Mouse (Mus musculus): Measurements from ENCODE around the gene Fat2. TPM values are rescaled to one million over a fixed set of nuclear protein-coding genes. Genes with fewer than 3 reads are reported as not detected.

The Fat2 gene
- polyA plus RNA-seq, 1 experiment from 2014 or later, result 0.03 TPM

GRCm38 (mm10) chr11:55264318-55264717 lies 72.0 kb downstream of the Fat2 start:
- Histone ChIP-seq H3K27me3 (ENCODE audit: insufficient read depth, poor library complexity, severe bottlenecking) (no peaks in the 10 kb centered on the region), H3K27ac (no peak overlapping the region), H3K9me3 (no peaks in the 10 kb centered on the region), H3K4me3 (no peak overlapping the region), H3K36me3 (no peaks in the 10 kb centered on the region), H3K4me1 (no peaks in the 10 kb centered on the region)
- 75% methylated on average over 2 of the region's 2 CpGs for WGBS
- DNase-seq (ENCODE audit: low spot score), result no peak

DNA sequence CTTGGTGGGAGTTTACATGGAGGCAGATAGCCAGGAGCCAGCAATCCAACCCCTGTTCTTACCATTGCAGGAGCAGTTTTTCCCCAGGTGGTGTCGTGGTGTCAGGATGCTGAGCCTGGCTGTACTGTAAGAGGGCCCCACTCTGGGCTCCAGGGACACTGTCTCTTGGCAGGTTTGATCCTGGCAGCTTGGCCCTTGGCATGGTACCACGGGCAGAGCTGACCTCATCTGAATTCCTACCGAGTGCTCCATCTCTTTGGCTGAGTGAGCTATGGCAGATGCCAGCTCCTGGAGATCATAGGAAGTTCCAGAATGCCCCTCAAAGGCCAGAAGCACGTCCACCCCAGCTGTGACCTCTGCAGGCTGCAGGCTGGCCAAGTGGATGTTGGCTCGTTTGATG lies 74.4 kb downstream of the Fat2 start:
- H3K27ac ChIP-seq, result no peak overlapping the region

GRCm38 (mm10) chr11:55261105-55261504 lies 75.3 kb downstream of the Fat2 start:
- H3K27me3 ChIP-seq (ENCODE audit: insufficient read depth, poor library complexity, severe bottlenecking), result no peaks in the 10 kb centered on the region
- DNase-seq (ENCODE audit: low spot score), result no peak
- WGBS, result 72% methylated on average over 4 of the region's 4 CpGs
- no peak overlapping the region for H3K4me3 ChIP-seq
- no peak overlapping the region for H3K27ac ChIP-seq
- H3K36me3 ChIP-seq, result no peaks in the 10 kb centered on the region
- H3K4me1 ChIP-seq, result no peaks in the 10 kb centered on the region
- H3K9me3 ChIP-seq, result no peaks in the 10 kb centered on the region

More for the DNA sequence above, 74.4 kb downstream of the Fat2 start:
- H3K9me3 ChIP-seq, result no peaks in the 10 kb centered on the region
- H3K27me3 ChIP-seq (ENCODE audit: insufficient read depth, poor library complexity, severe bottlenecking), result no peaks in the 10 kb centered on the region
- no peaks in the 10 kb centered on the region for H3K36me3 ChIP-seq
- no peak for DNase-seq (ENCODE audit: low spot score)
- H3K4me3 ChIP-seq, result no peak overlapping the region
- 67% methylated on average over 5 of the region's 5 CpGs for whole genome bisulfite sequencing
- no peaks in the 10 kb centered on the region for H3K4me1 ChIP-seq

- Histone ChIP-seq H3K9me3 (no peaks in the 10 kb centered on the region), H3K27me3 (ENCODE audit: insufficient read depth, poor library complexity, severe bottlenecking) (no peaks in the 10 kb centered on the region), H3K36me3 (no peaks in the 10 kb centered on the region), H3K27ac (no peak overlapping the region), H3K4me3 (no peak overlapping the region), H3K4me1 (no peaks in the 10 kb centered on the region)
- DNase-seq (ENCODE audit: low spot score), result no peak
- 85% methylated on average over 9 of the region's 9 CpGs for WGBS
Observed at GRCm38 (mm10) chr11:55253391-55253790, 83.0 kb downstream of the Fat2 start.

GRCm38 (mm10) chr11:55250527-55250926 lies 85.8 kb downstream of the Fat2 start:
- Histone ChIP-seq H3K36me3 (no peaks in the 10 kb centered on the region), H3K9me3 (no peaks in the 10 kb centered on the region), H3K4me1 (no peaks in the 10 kb centered on the region), H3K27ac (no peak overlapping the region), H3K27me3 (ENCODE audit: insufficient read depth, poor library complexity, severe bottlenecking) (no peaks in the 10 kb centered on the region), H3K4me3 (no peak overlapping the region)
- no peak for DNase-seq (ENCODE audit: low spot score)
- WGBS, result 82% methylated on average over 6 of the region's 6 CpGs

GRCm38 (mm10) chr11:55240556-55240955 lies 95.8 kb downstream of the Fat2 start:
- 60% methylated on average over 7 of the region's 7 CpGs for WGBS
- Histone ChIP-seq H3K4me1 (no peaks in the 10 kb centered on the region), H3K27me3 (ENCODE audit: insufficient read depth, poor library complexity, severe bottlenecking) (no peaks in the 10 kb centered on the region), H3K4me3 (no peak overlapping the region), H3K9me3 (no peaks in the 10 kb centered on the region), H3K27ac (no peak overlapping the region), H3K36me3 (no peaks in the 10 kb centered on the region)
- no peak for DNase-seq (ENCODE audit: low spot score)

GRCm38 (mm10) chr11:55239496-55239895 lies 96.9 kb downstream of the Fat2 start:
- Histone ChIP-seq H3K4me1 (peaks cover 5% of the 10 kb centered on the region; the same call in 1 of the 2 replicates), H3K4me3 (no peak overlapping the region), H3K9me3 (no peaks in the 10 kb centered on the region), H3K27me3 (ENCODE audit: insufficient read depth, poor library complexity, severe bottlenecking) (no peaks in the 10 kb centered on the region), H3K27ac (no peak overlapping the region), H3K36me3 (no peaks in the 10 kb centered on the region)
- WGBS, result 49% methylated on average over 3 of the region's 3 CpGs
- DNase-seq (ENCODE audit: low spot score), result no peak

DNA sequence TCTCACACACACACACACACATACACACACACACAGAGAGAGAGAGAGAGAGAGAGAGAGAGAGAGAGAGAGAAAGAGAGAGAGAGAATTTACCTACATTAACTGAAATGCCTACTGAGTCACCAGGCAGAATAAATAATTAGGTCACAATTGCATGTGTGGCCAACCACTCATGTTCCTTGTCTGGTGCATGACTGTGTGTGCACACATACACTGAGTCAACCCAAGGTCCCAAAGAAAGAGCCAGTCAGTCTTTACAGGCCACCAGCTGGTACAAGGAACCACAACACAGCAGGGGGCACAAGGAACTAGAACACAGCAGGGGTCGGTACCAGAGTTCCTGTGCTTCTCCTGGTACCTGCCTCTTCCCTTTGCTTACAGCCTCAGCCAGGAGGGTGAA lies 99.5 kb downstream of the Fat2 start:
- Histone ChIP-seq H3K4me3 (no peak overlapping the region), H3K27me3 (ENCODE audit: insufficient read depth, poor library complexity, severe bottlenecking) (no peaks in the 10 kb centered on the region), H3K27ac (no peak overlapping the region), H3K36me3 (peaks cover 9% of the 10 kb centered on the region; the same call in 1 of the 2 replicates), H3K4me1 (peaks cover 6% of the 10 kb centered on the region; the same call in 1 of the 2 replicates), H3K9me3 (no peaks in the 10 kb centered on the region)
- no peak for DNase-seq (ENCODE audit: low spot score)
- WGBS, result 63% methylated on average over 1 of the region's 1 CpGs

GRCm38 (mm10) chr11:55234791-55235190 lies 101.6 kb downstream of the Fat2 start:
- Histone ChIP-seq H3K4me1 (peaks cover 6% of the 10 kb centered on the region; the same call in 1 of the 2 replicates), H3K27me3 (ENCODE audit: insufficient read depth, poor library complexity, severe bottlenecking) (no peaks in the 10 kb centered on the region), H3K9me3 (no peaks in the 10 kb centered on the region), H3K4me3 (no peak overlapping the region), H3K36me3 (peaks cover 9% of the 10 kb centered on the region; the same call in 1 of the 2 replicates), H3K27ac (no peak overlapping the region)
- WGBS, result 65% methylated on average over 4 of the region's 4 CpGs
- DNase-seq (ENCODE audit: low spot score), result no peak

DNA sequence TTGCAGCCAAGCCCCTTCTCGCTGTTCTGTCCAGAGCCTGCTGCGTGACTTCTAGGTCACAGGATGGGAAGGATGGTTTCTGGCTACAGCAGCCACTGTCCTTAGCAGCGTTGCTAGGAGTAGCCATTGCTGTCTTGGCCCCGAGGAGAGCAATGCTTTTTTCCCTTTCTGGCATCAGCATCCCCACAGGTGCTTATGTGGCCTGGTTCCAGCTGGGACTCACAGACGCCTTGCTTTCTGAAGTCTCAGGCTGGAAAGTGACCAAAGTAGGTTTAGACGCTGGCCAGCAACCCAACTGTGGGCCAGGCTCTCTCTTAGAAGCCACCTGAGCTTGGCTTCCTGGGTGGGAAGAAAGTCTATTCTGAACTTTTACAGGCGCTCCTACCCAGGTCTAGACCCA lies 102.1 kb downstream of the Fat2 start:
- Histone ChIP-seq H3K4me1 (peaks cover 6% of the 10 kb centered on the region; the same call in 1 of the 2 replicates), H3K4me3 (no peak overlapping the region), H3K27ac (no peak overlapping the region), H3K27me3 (ENCODE audit: insufficient read depth, poor library complexity, severe bottlenecking) (no peaks in the 10 kb centered on the region), H3K9me3 (no peaks in the 10 kb centered on the region), H3K36me3 (peaks cover 9% of the 10 kb centered on the region; the same call in 1 of the 2 replicates)
- 85% methylated on average over 7 of the region's 7 CpGs for WGBS
- no peak for DNase-seq (ENCODE audit: low spot score)

DNA sequence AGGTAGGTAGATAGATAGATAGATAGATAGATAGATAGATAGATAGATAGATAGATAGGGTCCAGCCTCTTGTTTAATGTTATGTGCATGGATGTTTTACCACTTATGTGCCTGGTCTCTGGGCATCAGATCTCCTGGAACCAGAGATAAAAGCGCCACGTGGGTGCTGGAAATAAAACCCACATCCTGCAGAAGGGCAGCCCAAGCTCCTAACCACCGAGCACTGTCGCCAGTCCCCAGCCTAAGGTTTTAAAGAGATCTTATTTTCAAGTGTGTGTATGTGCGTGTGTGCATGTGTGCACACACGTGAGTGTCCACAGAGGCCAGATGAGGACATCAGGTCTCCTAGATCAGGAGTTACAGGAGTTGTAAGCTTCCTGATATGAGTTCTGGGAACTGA lies 105.3 kb downstream of the Fat2 start:
- Histone ChIP-seq H3K27ac (no peak overlapping the region), H3K36me3 (peaks cover 13% of the 10 kb centered on the region; the same call in 1 of the 2 replicates), H3K27me3 (ENCODE audit: insufficient read depth, poor library complexity, severe bottlenecking) (no peaks in the 10 kb centered on the region), H3K9me3 (no peaks in the 10 kb centered on the region), H3K4me3 (no peak overlapping the region), H3K4me1 (peaks cover 14% of the 10 kb centered on the region; the same call in 1 of the 2 replicates)
- 85% methylated on average over 6 of the region's 6 CpGs for WGBS
- no peak for DNase-seq (ENCODE audit: low spot score)

DNA sequence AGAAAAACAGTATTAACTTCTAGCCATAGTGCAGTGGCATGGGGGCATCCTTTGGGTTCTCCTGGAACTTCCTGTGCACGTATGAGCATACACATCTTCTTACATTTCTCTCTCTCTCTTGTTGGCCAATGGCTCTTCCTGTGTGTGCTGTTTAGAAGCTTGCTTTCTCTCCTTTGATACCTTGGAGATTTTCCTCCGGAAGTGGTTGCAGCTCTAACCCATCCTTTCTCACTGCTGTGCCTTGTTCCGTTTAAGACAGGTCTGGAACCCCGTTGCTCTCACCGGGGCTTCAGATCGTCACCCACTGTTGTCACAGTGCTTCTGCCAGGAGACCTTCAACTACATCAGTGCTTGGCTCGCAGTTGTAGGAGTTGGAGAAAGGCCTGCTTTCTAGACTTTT lies 115.1 kb downstream of the Fat2 start:
- WGBS, result 84% methylated on average over 7 of the region's 7 CpGs

DNA sequence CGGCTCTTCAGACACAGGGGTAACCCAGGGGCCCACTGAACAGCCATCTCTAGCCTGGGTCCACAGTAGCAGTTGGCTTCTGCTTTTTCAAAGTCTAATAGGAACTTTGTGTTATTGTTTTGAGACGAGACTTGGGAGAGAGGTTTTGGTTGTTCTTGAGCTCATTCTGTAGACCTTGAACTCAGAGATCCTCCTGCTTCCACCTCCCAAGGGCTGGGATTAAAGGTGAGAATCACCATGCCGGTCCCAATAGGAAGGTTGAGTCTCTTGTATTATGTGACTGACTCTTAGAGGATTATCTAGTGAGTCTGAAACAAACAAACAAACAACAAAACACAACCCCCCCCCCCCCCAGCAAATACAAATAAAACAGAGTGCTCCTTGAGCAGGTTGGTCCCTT lies 117.9 kb downstream of the Fat2 start:
- Histone ChIP-seq H3K4me3 (no peak overlapping the region), H3K9me3 (no peaks in the 10 kb centered on the region), H3K36me3 (peaks cover 29% of the 10 kb centered on the region), H3K4me1 (peaks cover 28% of the 10 kb centered on the region), H3K27me3 (ENCODE audit: insufficient read depth, poor library complexity, severe bottlenecking) (no peaks in the 10 kb centered on the region), H3K27ac (no peak overlapping the region)
- WGBS, result 86% methylated on average over 3 of the region's 3 CpGs
- DNase-seq (ENCODE audit: low spot score), result no peak

More for the DNA sequence above, 115.1 kb downstream of the Fat2 start:
- Histone ChIP-seq H3K4me3 (no peak overlapping the region), H3K27me3 (ENCODE audit: insufficient read depth, poor library complexity, severe bottlenecking) (no peaks in the 10 kb centered on the region), H3K27ac (no peak overlapping the region), H3K9me3 (no peaks in the 10 kb centered on the region), H3K4me1 (peaks cover 26% of the 10 kb centered on the region), H3K36me3 (peaks cover 38% of the 10 kb centered on the region)
- no peak for DNase-seq (ENCODE audit: low spot score)

- Histone ChIP-seq H3K27me3 (ENCODE audit: insufficient read depth, poor library complexity, severe bottlenecking) (no peaks in the 10 kb centered on the region), H3K9me3 (no peaks in the 10 kb centered on the region; the same call in 1 of the 2 replicates), H3K27ac (no peak overlapping the region; the same call in 1 of the 2 replicates), H3K36me3 (peaks cover 26% of the 10 kb centered on the region; the same call in 1 of the 2 replicates), H3K4me3 (no peak overlapping the region), H3K4me1 (peaks cover 29% of the 10 kb centered on the region)
- no peak for DNase-seq (ENCODE audit: low spot score)
- 74% methylated on average over 7 of the region's 7 CpGs for WGBS
Observed at GRCm38 (mm10) chr11:55217880-55218279, 118.5 kb downstream of the Fat2 start.
